Mouse (Mus musculus) thymus, adult 18-20 months (tissue): ENCODE measurements around the gene Trim7.
A peak's percentile ranks its signal among the peaks of the same experiment; 100 is the strongest.
"Not testable (repeated sequence)": the region's sequence is repeated elsewhere in the genome, so short reads cannot be mapped to it uniquely, and the experiment has no call there.

Experiments
- DNase-seq, 2 experiments: peaks; one replicate each; pipeline ENCODE4 v3.0.0; 2022; ENCODE audit warnings: mixed read lengths in 2 of 2

The Trim7 gene

GRCm38 (mm10) chr11:48825979-48826751 is at the start of gene Trim7, which contains the start of gene Gm12184:
Gene Trim7 (plus strand): TSS chr11:48826140.
Gene Gm12184 (minus strand): TSS chr11:48826655.
- not testable (repeated sequence) for DNase-seq

- DNase-seq, result no peak
Observed at GRCm38 (mm10) chr11:48776664-48777063, 49.3 kb upstream of the Trim7 start.

GRCm38 (mm10) chr11:48777303-48777702 is 48.6 kb upstream of the Trim7 start:
- DNase-seq, result no peak

GRCm38 (mm10) chr11:48779450-48779849 is 46.5 kb upstream of the Trim7 start:
- no peak for DNase-seq

- no peak for DNase-seq
Observed at GRCm38 (mm10) chr11:48782243-48782642, 43.7 kb upstream of the Trim7 start.

GRCm38 (mm10) chr11:48787455-48788211 is 38.3 kb upstream of the Trim7 start:
- peak; percentile 51 to 73 for DNase-seq

- peak; percentile 43 to 51 for DNase-seq
Observed at GRCm38 (mm10) chr11:48788311-48789089, 37.4 kb upstream of the Trim7 start.

- DNase-seq, result no peak
Observed at GRCm38 (mm10) chr11:48789215-48789614, 36.7 kb upstream of the Trim7 start.

GRCm38 (mm10) chr11:48789973-48790823 is 35.7 kb upstream of the Trim7 start:
- peak; percentile 51 to 62 for DNase-seq

- no peak for DNase-seq
Observed at GRCm38 (mm10) chr11:48790946-48791345, 35.0 kb upstream of the Trim7 start.

- not testable (repeated sequence) for DNase-seq
Observed at GRCm38 (mm10) chr11:48791894-48792293, 34.0 kb upstream of the Trim7 start.

- DNase-seq, result no peak
Observed at GRCm38 (mm10) chr11:48793184-48793583, 32.8 kb upstream of the Trim7 start.

GRCm38 (mm10) chr11:48795221-48795620 is 30.7 kb upstream of the Trim7 start:
- no peak for DNase-seq

GRCm38 (mm10) chr11:48796290-48796689 is 29.6 kb upstream of the Trim7 start:
- no peak for DNase-seq

- no peak for DNase-seq
Observed at GRCm38 (mm10) chr11:48797287-48797686, 28.7 kb upstream of the Trim7 start.

GRCm38 (mm10) chr11:48798308-48798707 is 27.6 kb upstream of the Trim7 start:
- DNase-seq, result no peak

- no peak for DNase-seq
Observed at GRCm38 (mm10) chr11:48798984-48799920, 26.7 kb upstream of the Trim7 start.

- DNase-seq, result peak; percentile 73 to 82
Observed at GRCm38 (mm10) chr11:48799921-48800701, 25.8 kb upstream of the Trim7 start, which contains the start of gene Rack1. Gene Rack1 (plus strand): TSS chr11:48800332.

- no peak for DNase-seq
Observed at GRCm38 (mm10) chr11:48801831-48802772, 23.8 kb upstream of the Trim7 start.
